Mouse (Mus musculus): ENCODE data around the gene Gucd1. TPM values are rescaled to one million over a fixed set of nuclear protein-coding genes. Genes with fewer than 3 reads are reported as not detected.
"Not testable (repeated sequence)": the region's sequence is repeated elsewhere in the genome, so short reads cannot be mapped to it uniquely, and the experiment has no call there.

The Gucd1 gene
- polyA plus RNA-seq, 1 experiment = 49.1 TPM

GRCm38 (mm10) chr10:75345265-75345664 lies 172.5 kb downstream of the Gucd1 start:
- Histone ChIP-seq H3K4me1 (ENCODE audit: control insufficient read depth, insufficient read depth, low read length) (peaks cover 3% of the 10 kb centered on the region; the same call in 1 of the 2 replicates), H3K4me3 (replicated peaks; ENCODE audit: extremely low read depth, low read depth, low read length) (no peak overlapping the region)
- no peak for DNase-seq
- WGBS = 24% methylated on average over 2 of the region's 2 CpGs
- no peak for TF ChIP-seq CTCF (IDR thresholded peaks at IDR 0.05; ENCODE audit: insufficient read depth, low read length)
- no peak for TF ChIP-seq POLR2A (IDR thresholded peaks at IDR 0.05; ENCODE audit: borderline replicate concordance, extremely low read depth, low read depth, low read length)

- H3K4me1 ChIP-seq (ENCODE audit: control insufficient read depth, insufficient read depth, low read length); H3K4me3 ChIP-seq (replicated peaks; ENCODE audit: extremely low read depth, low read depth, low read length); DNase-seq: not testable (repeated sequence)
- WGBS = 64% methylated on average over 1 of the region's 1 CpGs
These were observed 173.2 kb downstream of the Gucd1 start for GRCm38 (mm10) chr10:75344563-75344962.

GRCm38 (mm10) chr10:75341936-75342335 lies 175.8 kb downstream of the Gucd1 start:
- WGBS = 42% methylated on average over 8 of the region's 8 CpGs
- no peak for DNase-seq
- TF ChIP-seq POLR2A (IDR thresholded peaks at IDR 0.05; ENCODE audit: borderline replicate concordance, extremely low read depth, low read depth, low read length) (no peak), CTCF (IDR thresholded peaks at IDR 0.05; ENCODE audit: insufficient read depth, low read length) (no peak)
- peaks cover 3% of the 10 kb centered on the region; the same call in 1 of the 2 replicates for H3K4me1 ChIP-seq (ENCODE audit: control insufficient read depth, insufficient read depth, low read length)
- H3K4me3 ChIP-seq (replicated peaks; ENCODE audit: extremely low read depth, low read depth, low read length) = no peak overlapping the region

- H3K4me3 ChIP-seq (replicated peaks; ENCODE audit: extremely low read depth, low read depth, low read length) = no peak overlapping the region
- TF ChIP-seq POLR2A (IDR thresholded peaks at IDR 0.05; ENCODE audit: borderline replicate concordance, extremely low read depth, low read depth, low read length) (no peak), CTCF (IDR thresholded peaks at IDR 0.05; ENCODE audit: insufficient read depth, low read length) (no peak)
- DNase-seq = no peak
- no peaks in the 10 kb centered on the region; the same call in 1 of the 2 replicates for H3K4me1 ChIP-seq (ENCODE audit: control insufficient read depth, insufficient read depth, low read length)
- WGBS = 76% methylated on average over 7 of the region's 7 CpGs
These were observed 178.4 kb downstream of the Gucd1 start for GRCm38 (mm10) chr10:75339377-75339776.

GRCm38 (mm10) chr10:75338852-75339251 lies 178.9 kb downstream of the Gucd1 start:
- TF ChIP-seq POLR2A (IDR thresholded peaks at IDR 0.05; ENCODE audit: borderline replicate concordance, extremely low read depth, low read depth, low read length) = no peak
- TF ChIP-seq CTCF (IDR thresholded peaks at IDR 0.05; ENCODE audit: insufficient read depth, low read length) = no peak
- H3K4me3 ChIP-seq (replicated peaks; ENCODE audit: extremely low read depth, low read depth, low read length) = no peak overlapping the region
- 76% methylated on average over 5 of the region's 5 CpGs for WGBS
- H3K4me1 ChIP-seq (ENCODE audit: control insufficient read depth, insufficient read depth, low read length) = peaks cover 3% of the 10 kb centered on the region
- no peak for DNase-seq

- WGBS = 85% methylated on average over 10 of the region's 10 CpGs
- no peak overlapping the region for H3K4me3 ChIP-seq (replicated peaks; ENCODE audit: extremely low read depth, low read depth, low read length)
- DNase-seq = no peak
- TF ChIP-seq POLR2A (IDR thresholded peaks at IDR 0.05; ENCODE audit: borderline replicate concordance, extremely low read depth, low read depth, low read length) (no peak), CTCF (IDR thresholded peaks at IDR 0.05; ENCODE audit: insufficient read depth, low read length) (no peak)
- peaks cover 4% of the 10 kb centered on the region for H3K4me1 ChIP-seq (ENCODE audit: control insufficient read depth, insufficient read depth, low read length)
These were observed 180.5 kb downstream of the Gucd1 start for GRCm38 (mm10) chr10:75337231-75337630.

GRCm38 (mm10) chr10:75335075-75335474 lies 182.7 kb downstream of the Gucd1 start:
- H3K4me3 ChIP-seq (replicated peaks; ENCODE audit: extremely low read depth, low read depth, low read length) = no peak overlapping the region
- DNase-seq = no peak
- WGBS = 63% methylated on average over 6 of the region's 6 CpGs
- peaks cover 4% of the 10 kb centered on the region for H3K4me1 ChIP-seq (ENCODE audit: control insufficient read depth, insufficient read depth, low read length)
- no peak for TF ChIP-seq POLR2A (IDR thresholded peaks at IDR 0.05; ENCODE audit: borderline replicate concordance, extremely low read depth, low read depth, low read length)
- no peak for TF ChIP-seq CTCF (IDR thresholded peaks at IDR 0.05; ENCODE audit: insufficient read depth, low read length)

GRCm38 (mm10) chr10:75334175-75334574 lies 183.6 kb downstream of the Gucd1 start:
- 49% methylated on average over 7 of the region's 7 CpGs for WGBS
- no peak overlapping the region for H3K4me3 ChIP-seq (replicated peaks; ENCODE audit: extremely low read depth, low read depth, low read length)
- DNase-seq = no peak
- H3K4me1 ChIP-seq (ENCODE audit: control insufficient read depth, insufficient read depth, low read length) = peaks cover 4% of the 10 kb centered on the region
- no peak for TF ChIP-seq POLR2A (IDR thresholded peaks at IDR 0.05; ENCODE audit: borderline replicate concordance, extremely low read depth, low read depth, low read length)
- no peak for TF ChIP-seq CTCF (IDR thresholded peaks at IDR 0.05; ENCODE audit: insufficient read depth, low read length)

- H3K4me3 ChIP-seq (replicated peaks; ENCODE audit: extremely low read depth, low read depth, low read length) = no peak overlapping the region
- no peak for TF ChIP-seq CTCF (IDR thresholded peaks at IDR 0.05; ENCODE audit: insufficient read depth, low read length)
- TF ChIP-seq POLR2A (IDR thresholded peaks at IDR 0.05; ENCODE audit: borderline replicate concordance, extremely low read depth, low read depth, low read length) = no peak
- 91% methylated on average over 23 of the region's 23 CpGs for WGBS
- H3K4me1 ChIP-seq (ENCODE audit: control insufficient read depth, insufficient read depth, low read length) = peaks cover 4% of the 10 kb centered on the region
- no peak for DNase-seq
These were observed 184.5 kb downstream of the Gucd1 start for GRCm38 (mm10) chr10:75333176-75333776.

GRCm38 (mm10) chr10:75332268-75332667 lies 185.5 kb downstream of the Gucd1 start:
- no peak for TF ChIP-seq POLR2A (IDR thresholded peaks at IDR 0.05; ENCODE audit: borderline replicate concordance, extremely low read depth, low read depth, low read length)
- WGBS = 75% methylated on average over 3 of the region's 3 CpGs
- DNase-seq = no peak
- Histone ChIP-seq H3K4me1 (ENCODE audit: control insufficient read depth, insufficient read depth, low read length) (peaks cover 6% of the 10 kb centered on the region), H3K4me3 (replicated peaks; ENCODE audit: extremely low read depth, low read depth, low read length) (no peak overlapping the region)
